Mouse (Mus musculus): Measurements from ENCODE around the gene Gli2.

Gene Gli2

DNA sequence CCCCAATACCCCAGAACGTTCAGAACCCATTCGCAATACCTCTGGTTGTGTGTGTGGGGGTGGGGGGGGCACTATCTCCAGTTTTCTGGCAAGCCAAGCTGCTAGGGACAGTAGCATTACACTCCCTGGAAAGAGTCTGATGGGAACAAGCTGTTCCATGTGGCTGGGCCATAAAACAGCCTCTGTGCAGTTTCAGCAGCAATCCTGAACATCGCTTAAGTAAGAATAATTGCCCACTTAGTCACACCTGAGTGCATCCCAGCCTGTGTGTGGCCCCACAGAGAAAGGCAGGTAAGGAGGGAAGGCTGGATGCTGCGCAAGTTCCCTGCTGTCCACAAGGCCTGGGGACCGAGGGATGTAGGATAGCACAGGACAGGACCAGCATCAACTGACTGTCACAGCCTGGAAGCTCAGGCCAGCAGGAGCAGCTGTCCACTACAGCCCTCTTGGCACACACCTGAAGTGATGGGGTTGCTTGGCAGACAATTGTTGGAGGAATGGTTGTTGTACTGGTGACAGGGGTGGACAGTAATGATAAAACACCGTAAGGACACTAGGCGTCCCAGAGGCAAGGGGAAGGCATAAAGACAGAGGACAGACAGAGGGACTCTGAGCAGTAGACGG lies 58.8 kb downstream of the Gli2 start:
- no peak for DNase-seq

DNA sequence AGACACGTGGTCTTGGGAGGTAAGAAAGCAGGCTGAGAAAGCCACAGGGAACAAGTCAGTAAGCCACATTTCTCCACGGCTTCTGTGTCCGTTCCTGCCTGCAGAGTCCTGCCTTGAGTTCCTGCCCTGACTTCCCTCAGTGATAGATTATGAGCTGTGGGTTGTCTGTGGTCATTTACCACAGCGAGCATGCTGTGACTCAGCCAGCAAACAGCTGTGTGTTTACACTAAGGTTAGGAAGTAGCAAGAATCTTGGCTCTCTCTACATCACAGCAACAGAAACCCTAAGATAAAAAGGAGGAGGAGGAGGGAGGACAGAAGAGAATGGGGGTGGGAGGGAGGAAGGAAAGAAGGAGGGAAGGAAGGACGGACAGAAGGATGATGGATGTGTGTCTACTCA lies 59.6 kb downstream of the Gli2 start:
- DNase-seq = no peak

DNA sequence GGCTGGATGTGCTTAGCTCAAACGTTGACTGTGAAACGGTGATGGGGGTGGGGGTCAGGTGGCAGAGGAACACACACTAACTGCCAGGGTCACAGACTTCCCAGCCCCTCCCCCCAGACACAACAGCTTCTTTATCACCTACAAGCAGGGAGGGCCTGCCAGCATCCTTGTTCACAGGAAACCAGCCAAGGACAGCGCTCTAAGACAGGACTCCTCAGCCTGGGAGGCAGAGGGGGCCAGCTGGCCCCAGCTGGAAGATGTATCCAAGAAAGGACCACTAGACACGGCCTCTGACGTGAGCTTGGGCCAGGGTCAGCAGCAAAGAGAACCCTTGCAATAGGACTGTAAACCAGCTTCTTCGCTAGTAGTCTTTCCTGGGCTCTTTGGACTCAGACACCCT lies 65.1 kb downstream of the Gli2 start:
- DNase-seq = no peak

DNA sequence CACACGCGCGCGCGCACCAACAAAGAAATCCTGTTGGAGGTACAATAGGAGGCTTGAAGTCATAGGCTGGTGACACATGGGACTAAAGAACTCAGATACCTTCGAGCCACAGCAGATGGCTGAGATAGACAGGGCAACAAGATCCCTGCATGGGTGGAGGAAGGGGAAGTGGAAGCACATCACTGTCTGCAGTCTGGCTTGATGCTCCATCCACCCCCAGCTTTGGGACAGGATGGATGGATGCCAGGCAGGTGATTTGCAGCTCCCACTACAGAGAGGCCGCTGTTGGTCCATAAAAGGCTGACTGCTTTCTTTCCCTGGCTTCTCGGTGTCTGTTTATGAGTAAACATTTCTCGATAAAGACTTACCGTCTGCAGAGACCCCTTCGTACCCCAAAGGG lies 65.9 kb downstream of the Gli2 start:
- no peak for DNase-seq

DNA sequence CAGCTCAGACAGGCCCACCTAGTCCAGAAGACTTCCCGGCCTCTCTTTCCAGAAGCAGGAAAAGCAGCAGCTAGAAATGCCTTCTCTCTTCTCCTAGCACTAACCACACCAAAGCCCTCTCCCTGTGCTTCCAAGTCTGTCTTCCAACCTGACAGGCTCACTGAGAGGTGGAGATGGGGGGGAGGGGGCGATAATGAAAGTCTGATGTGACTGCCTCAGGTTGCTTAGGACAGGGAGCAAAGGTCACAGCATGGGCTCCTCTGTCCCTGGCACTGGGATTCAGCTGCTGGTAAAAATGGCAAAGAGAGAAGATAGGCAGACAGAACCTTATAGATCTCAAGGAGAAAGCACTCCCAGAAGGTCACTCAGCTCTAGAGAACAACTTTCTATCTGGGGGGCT lies 70.0 kb downstream of the Gli2 start:
- no peak for DNase-seq

DNA sequence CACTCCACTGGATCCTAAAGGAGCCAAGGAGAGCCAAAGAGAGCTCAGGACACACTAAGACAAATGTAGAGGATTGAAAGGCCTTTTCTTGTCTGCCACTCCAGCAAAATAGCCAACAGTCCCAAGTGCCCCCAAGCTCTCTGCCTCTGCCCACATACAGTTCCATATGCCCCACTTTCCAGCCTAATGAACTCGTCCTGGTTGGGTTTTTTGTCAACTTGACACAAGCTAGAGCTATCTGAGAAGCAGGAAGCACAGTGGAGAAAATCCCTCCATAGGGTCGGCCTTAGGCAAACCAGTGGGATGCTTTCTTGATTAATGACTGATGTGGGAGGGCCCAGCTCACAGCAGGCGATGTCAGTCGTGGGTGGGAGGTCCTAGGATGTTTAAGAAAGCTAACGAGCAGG lies 70.6 kb downstream of the Gli2 start:
- DNase-seq = no peak

DNA sequence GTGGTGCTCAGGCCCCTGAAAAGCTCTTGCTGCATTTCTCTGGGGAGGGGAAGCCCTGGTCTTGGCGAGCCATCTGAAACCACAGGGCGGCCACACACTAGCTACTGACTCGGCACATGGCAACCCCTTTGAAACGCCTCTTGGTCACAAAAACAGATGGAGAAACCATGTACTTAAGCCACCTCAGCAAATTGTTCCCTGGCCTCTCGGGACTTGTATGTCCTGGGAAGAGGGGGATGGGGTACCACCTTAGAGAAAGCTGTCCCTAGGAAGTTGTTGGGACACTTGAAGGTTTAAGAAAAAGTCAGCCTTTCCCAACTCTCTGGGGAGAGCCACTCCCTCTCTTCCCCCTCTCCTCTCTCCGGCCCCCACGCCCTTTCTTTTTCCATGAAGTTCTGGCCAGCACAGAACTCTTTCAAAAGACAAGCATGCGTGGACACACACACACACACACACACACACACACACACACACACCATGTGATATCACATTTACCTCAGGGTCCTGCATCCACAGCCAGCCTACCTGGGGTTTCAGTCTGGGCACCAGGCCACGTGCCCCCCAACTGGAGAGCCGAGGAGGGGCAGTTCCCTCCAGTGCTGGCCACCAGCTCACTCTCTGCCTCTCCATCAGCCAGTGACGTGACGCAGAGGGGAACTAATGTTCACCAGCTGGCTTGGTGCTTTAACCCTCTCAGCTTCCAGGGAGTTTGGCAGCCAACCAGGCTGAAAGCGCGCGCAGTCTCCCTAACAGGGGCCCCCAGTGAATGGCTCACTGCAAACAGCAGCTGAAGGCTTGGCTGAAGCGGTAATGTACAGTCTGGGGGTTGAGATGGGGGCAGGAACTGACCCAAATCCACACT lies 71.2 kb downstream of the Gli2 start:
- peak; percentile 59 for DNase-seq

DNA sequence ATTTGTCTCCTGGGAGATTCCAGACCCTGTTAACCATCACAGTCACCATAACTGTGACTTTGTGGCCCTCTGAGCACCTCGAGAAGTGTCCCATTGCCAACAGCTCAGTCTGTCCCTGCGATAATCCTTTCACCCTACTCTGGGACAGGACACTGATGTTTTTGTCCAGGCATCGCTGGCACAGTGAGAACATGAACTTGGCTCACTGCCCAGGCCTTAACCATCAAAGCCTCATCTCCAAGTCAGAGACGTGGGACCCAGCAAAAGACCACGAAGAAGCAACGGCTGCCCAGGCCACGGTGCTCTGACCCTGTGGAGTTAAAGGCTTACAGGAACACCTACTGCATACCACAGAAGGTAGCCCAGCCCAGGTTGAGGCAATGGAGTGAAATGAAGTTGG lies 72.8 kb downstream of the Gli2 start:
- DNase-seq = no peak

DNA sequence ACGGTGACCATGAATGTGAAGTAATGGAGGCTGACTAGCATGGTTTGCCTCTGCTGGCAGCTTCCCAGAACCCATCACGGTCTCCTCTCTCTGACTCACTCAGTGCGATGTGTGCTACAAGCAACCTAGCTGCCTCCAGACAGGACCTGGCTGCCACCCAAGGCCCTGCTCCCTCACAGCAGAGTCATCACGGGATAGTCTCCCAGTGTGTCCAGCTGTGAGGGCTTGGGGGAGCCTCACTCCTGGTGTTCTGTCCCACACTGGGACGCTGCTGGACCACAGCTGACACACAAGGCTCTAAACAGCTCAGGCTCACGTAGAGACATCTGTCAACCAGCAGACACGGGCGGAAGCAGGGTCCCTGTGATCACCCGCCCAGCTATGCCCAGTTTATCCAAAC lies 76.8 kb downstream of the Gli2 start:
- peak; percentile 15 for DNase-seq

DNA sequence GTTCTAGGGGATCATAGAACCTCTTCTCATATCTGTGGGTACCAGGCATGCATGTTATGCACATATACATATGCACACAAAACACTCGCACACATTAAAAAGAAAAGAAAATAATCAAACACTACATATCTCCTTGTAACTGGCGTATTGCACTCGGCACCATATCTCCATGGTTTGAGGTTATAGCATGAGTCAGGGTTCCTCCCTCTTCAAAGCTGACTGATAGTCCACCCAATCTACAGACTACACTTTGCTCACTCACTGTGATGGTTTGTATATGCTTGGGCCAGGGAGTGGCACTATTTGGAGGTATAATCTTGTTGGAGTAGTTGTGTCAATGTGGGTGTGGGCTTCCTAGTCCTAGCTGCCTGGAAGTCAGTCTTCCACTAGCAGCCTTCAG lies 78.0 kb downstream of the Gli2 start:
- no peak for DNase-seq

DNA sequence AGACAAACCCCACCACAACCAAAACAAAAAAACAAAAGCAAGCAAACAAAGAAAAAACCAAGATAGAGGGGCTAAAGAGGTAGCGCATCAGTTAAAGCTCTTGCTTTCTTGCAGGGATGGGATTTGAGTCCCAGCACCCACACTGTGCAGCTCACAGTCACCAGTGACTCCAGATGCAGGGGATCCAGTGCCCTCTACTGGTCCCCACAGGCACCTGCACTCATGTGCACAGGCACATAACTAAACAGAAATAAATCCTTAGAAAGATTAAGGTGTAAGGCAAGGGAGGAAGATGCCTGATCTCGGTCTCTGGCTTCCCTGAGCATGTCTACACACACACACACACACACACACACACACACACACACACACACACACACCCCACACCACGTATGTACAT lies 83.4 kb downstream of the Gli2 start:
- no peak for DNase-seq

DNA sequence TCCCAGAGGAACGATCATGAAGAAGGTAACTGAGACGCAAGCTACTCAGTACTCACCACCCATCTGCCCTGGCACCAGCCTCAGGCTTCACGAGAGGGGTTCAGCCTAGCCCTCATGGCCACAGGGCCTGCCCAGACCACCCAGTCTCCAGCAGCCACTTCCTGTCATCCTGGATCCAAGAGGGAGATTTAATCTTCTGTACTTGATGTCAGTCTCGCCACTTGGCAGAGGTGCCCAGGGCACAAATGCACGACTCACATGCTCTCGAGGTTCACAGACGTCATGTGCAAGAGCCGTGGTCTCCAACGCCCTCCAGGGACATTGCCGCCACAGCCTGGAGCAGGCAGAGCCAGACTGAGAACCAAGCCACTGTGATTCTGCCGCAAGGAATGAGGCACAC lies 84.0 kb downstream of the Gli2 start:
- no peak for DNase-seq

DNA sequence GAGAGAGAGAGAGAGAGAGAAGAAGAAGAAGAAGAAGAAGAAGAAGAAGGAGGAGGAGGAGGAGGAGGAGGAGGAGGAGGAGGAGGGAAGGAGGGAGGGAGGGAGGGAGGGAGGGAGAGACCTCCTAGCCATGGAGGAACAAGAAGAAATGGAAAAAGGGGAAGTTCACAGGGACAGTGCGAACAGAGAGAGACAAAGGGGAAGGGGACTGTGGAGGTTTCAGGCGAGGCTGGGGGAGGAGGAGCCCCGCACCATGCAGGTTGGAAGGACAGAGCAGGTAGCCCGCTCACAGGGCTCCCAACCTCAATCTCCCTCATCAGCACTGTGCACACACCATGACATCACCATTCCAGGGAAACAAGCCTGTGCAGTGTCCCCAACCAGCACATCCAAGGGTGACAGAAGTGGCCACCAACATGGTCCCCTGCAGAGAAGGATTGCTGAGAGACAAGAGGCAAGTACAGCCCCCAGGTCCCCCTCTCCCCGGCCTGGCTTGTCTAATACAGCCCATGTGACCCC lies 84.7 kb downstream of the Gli2 start:
- no peak for DNase-seq

DNA sequence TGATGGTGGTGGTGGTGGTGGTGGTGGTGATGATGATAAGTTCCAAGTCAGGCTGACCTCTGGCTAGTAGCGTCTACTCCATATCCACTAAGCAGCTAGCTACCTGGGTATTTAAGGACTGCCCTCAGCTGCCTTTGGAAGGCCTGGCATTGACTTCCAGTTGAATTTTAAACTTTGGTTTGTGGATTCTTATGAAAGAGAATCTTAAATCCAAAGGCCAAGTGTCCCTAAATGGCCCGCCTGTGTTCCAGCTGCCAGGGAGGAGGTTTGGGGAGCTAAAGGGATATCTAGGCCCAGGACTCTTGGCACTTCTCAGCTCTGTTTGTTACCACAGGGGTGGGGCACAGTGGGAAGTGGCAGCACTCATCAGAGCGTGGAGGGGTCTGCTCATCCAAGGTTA lies 85.4 kb downstream of the Gli2 start:
- DNase-seq = no peak

DNA sequence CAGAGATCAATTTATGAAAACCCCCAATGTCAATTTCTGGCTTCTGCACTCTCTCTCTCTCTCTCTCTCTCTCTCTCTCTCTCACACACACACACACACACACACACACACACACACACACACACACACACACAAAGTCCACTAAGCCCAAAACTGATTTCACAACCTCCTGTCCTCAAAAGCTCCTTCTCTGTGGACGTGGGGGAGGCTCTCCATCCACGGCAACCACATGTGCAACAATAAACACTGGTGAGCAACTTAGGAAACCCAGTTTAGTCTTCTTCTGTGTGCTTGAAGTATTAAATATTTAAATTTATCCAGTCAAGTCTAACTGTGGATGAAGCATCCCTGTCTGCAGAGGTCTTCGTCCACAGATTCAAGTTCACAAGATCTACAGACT lies 86.1 kb downstream of the Gli2 start:
- DNase-seq = no peak

DNA sequence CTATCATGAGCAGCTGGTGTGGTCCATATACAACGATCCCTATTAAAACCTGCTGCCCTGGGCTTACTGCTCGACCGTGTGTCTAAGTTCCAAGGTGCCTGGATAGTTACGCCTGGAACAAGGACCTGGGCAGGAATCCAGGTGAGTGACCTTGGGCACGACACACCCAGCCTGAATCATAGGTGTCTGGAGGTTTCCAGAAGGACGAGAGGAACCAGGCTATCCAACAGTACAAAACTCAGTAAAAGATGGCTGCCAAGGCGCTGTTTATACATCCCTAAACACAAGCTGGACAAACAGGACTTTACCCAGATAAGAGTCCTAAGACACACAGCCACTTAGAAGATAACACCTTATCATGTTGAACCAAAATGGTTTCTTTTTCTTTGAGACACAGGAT lies 94.8 kb downstream of the Gli2 start:
- no peak for DNase-seq

DNA sequence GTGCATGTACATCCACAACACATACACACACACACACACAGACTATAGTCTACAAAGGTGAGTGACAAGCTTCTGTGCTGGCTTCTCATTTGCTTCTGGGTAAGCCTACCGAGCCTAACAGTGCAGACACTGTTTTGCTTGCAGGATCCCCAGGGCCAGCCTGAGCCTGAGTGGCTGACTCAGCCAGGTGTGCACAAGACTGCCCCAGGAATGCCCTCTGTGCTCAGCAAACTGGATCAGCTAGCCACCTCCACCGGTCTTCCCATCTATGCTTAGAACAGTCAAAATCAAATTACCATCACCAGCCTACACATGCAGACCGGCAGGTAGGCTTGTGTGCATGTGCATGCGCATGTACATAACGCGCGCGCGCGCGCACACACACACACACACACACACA lies 97.6 kb downstream of the Gli2 start:
- no peak for DNase-seq

DNA sequence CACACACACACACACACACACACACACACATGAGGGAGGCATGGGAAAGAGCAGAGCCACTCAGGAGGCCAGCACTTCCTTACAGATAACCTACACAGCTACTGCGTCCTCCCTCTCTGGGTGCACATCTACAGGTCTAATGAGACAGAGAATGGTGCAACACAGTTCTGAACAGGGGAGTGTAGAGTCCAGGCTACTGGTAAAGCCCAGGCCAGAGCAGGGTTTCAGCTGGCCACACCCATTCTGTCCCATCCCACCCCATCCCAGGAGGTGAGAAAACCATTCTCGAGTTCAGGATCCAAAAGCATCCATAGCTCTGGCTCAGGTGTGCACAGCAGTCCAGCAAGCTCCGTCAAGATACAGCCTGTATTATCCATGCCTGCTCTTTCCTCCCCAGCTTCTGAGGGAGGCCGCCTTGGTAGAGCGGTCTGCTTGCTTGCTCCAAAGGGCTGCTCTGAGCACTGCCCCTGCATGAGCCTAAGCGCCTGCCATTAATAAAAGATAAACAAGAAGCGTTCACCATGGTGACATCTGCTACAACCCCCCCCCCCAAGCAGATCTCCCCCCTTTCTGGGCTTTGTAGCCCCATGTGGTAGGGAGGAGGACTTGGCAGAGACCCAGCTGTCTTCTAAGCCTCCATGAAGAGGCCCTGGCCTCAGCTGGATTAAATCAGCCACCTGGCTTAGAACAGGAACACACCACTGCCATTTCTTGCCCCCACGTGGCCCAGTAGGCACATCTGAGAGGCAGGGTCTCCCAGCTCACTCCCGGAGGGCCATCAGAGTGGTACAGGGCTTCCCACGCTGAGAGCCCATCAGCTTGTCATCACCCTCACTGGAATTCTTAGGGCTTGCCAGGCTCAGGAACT lies 98.8 kb downstream of the Gli2 start:
- peak; percentile 22 for DNase-seq

DNA sequence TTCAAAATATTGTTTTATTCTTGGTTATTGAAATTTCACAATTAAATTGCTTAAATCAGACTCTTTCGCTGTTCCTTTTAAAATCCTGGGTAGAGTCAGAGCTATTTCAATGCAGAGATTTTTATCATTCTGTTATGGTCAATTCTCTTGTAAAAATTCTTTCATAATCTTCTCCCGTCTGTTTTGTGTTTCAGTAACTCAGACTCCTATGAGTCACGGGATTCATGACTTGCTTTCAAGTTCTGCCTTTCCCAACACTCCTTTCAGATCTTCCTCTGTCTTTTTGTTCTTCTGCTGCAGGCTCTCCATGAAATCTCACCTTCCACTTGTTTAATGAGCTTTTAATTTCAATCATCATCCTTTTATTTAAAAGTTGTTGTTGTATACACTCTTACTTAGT lies 100.4 kb downstream of the Gli2 start:
- DNase-seq = no peak

DNA sequence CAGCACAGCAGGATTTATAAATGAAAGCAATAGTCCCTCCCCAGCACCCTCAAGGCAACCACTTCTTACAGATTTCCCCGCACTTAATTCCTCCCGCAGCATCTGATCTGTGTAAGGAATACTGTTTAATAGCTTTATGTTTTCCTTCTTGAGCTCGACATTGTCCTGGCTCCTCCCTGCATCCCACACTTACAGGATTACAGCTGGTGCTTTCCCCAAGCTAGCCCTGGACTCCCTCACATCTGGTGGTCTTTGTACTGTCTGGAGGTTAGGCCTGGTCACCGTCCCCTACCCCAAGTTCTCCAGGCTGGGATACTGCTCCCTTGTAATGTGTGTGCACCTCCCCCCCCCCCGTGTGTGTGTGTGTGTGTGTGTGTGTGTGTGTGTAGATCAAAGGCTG lies 101.1 kb downstream of the Gli2 start:
- DNase-seq = no peak

DNA sequence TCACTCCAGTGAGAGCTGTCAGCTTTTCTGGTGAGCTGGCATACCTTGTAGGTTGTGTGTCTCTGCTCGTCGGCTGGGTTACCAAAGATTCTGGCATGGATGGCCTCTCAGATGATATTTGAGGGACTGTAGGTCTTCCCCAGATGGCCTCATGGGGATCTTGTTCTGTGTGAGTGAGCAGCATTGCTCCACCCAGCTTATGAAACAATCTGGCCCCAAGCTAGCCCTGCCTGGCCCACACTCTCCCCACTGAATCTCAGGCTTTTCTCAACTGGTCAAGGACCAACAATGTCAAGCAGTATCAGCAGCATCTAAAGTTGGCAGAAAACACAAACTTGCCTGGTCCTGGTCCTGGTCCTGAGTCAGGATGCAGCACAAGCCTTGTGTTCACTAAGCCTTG lies 105.0 kb downstream of the Gli2 start:
- DNase-seq = no peak

DNA sequence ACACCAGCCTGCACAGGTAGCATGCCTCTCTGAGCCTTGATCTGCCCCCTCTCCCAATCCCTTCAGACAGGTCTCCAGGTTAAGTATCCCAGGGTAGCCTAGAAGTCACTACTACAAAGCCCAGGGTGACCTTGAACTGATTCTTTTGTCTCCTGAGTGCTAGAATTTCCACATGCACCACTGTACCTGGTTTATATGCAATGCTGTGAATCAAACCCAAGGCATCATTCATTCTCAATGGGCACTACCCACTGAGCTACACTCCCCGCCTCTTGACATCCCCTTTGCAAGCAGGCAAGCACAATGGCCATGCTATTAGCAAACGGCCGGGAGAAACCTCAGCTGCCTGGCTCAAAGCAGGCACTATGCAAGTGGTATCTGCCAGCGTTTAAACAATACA lies 106.2 kb downstream of the Gli2 start:
- no peak for DNase-seq

DNA sequence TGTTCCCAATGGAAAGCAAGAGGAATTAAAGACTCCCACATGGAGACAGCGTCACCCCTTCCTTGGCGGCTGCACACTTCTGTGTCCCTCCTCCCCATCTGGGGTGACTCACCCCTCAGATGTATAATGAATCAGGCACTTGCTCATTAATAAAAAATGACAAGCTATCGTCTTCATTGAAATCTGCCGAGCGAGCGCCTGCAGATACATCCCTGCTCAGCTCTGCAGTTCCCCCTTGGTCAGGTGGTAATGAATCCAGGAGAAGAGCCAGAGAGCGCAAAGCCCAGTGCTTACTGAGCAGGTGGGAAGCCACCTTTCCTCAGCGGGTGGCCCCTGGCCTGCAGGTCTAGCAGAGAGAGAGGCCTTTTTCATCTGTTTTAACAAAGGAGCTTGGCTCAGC lies 112.1 kb downstream of the Gli2 start:
- DNase-seq = no peak
